Mouse (Mus musculus) thymus, postnatal 10 days (tissue): Measurements from ENCODE around the gene Fam98c.
A peak's percentile ranks its signal among the peaks of the same experiment; 100 is the strongest.

Experiments
- DNase-seq, 2 experiments: peaks; one replicate each; pipeline ENCODE4 v3.0.0; 2021; ENCODE audit warnings: low spot score in 2 of 2

Fam98c gene

DNA sequence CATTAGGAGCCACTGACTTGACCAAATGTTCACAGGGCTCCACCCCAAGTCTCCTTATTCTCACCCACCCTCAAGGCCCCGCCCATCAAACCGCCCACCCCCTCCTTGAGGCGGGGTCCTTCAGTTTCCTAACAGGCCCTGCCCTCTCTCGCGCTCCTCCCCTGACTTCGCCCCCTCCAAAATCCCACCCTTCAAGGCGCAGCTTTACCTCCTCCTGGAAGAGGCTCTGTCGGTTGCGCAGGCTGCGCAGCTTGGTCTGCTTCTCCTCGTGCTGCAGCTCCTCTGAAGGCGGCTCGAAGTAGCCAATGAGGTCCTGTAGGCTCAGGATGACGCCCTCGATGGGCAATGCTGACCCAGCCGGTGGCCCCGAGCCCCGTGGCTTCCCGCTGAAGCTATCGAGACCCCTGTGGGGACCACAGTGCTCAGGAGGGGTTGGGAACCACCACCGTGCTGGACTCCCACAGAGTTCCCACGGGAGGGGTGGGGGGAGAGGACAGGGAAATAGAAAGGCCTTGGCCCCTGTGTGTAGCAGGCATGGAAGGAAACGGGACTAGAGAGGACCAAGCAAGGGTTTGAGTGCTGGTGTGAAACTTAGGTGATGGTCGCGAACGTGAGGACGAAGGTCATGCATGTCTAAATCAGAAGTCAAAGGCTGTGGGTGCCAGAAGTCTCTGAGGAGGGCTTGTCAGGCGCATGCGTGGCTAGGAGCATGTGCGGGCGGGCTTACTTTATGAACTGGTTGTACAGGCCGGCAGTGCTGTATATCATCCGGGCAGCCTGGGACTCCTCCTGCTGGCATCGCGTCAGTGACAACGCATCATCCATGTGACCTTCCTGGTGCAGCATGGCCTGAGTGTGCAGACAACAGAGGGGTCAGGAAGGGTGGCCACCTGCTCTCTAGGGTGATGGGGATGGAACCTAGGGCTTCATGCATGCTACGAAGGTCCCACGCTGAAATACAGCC, 46.8 kb downstream of the Fam98c start:
- DNase-seq, result peak; percentile 25 to 36
